Mouse (Mus musculus) spleen, adult 2 months (tissue): ENCODE results near the gene Bcl2l11.

Experiments
- CTCF ChIP-seq: fragments of 200-500 bp; IDR thresholded peaks from 2 replicates; pipeline ENCODE4 v1.5.1; 2011; ENCODE audit warnings: mild to moderate bottlenecking, inconsistent platforms; ENCODE audit not compliant: insufficient read depth, insufficient read length, insufficient replicate concordance; ENCODE audit errors: extremely low read depth
- POLR2A ChIP-seq: fragments of 200-500 bp; IDR thresholded peaks from 2 replicates; pipeline ENCODE4 v1.6.1; 2011; ENCODE audit warnings: low read depth, low read length, inconsistent platforms

- no peak for TF ChIP-seq POLR2A
- TF ChIP-seq CTCF = no peak
Observed at GRCm38 (mm10) chr2:128134474-128134873, 8.6 kb downstream of the Bcl2l11 start.
